Mouse (Mus musculus): ENCODE results near the gene Hist2h2aa1. TPM values are rescaled to one million over a fixed set of nuclear protein-coding genes. Genes with fewer than 3 reads are reported as not detected.
"Not testable (repeated sequence)": the region's sequence is repeated elsewhere in the genome, so short reads cannot be mapped to it uniquely, and the experiment has no call there.

Gene Hist2h2aa1
- total RNA-seq (2018; cell fraction: chromatin; rRNA removed): 10 to 100 TPM in 9 of 26 experiments, 1 to 10 TPM in 12, not detected in 5; 2.2 to 49.3 (median 9.8) TPM
- total RNA-seq (2018; cell fraction: cytosol; rRNA removed): 100 to 1,000 TPM in 4 of 26 experiments, 10 to 100 TPM in 22; 24.8 to 148 (median 55.9) TPM
- total RNA-seq (2018; cell fraction: nucleus; rRNA removed): 10 to 100 TPM in 20 of 26 experiments, 1 to 10 TPM in 5, not detected in 1; 2.6 to 72.1 (median 24.1) TPM
- 24.8 to 42.2 TPM (median 31.8 TPM) in 3 replicates for polyA plus RNA-seq (2018)

DNA sequence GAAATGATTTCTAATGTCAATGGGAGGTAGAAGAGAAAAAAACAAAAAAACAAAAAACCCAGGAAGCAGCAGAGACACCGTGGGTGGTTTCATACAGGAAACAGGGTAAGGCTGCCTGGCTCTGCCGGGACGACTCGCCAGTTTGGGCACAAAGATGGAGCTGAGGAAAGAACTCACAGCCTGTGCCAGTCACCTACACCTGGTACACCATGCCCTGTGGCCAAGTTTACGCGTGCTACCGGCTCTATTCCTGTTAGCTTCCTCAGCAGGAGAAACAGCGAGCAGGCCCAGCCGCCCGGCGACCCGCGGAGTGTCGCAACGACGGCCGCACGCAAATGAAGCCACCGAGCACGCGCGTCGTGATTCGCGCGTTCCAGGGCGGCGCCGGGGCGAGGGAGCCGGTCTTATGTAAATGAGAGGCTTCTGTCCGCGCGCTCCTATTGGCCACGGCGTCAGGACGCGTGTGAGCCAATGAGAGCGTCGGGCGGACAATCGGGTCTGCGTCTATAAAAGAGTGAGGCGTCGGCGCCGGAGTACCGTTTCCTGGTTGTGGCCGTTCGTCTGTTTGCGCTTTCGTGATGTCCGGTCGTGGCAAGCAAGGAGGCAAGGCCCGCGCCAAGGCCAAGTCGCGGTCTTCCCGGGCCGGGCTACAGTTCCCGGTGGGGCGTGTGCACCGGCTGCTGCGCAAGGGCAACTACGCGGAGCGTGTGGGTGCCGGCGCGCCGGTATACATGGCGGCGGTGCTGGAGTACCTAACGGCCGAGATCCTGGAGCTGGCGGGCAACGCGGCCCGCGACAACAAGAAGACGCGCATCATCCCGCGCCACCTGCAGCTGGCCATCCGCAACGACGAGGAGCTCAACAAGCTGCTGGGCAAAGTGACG, at the start of gene Hist2h2aa1:
TSS of gene Hist2h2aa1 (plus strand) at position 495 of the 884 bp plus-strand sequence.
- Histone ChIP-seq H3K4me3 (ENCODE audit: inconsistent target) (peak within 1 kb of the TSS; percentile 54), H3K79me2 (ENCODE audit: inconsistent target) (peaks cover 21% of the 10 kb centered on the region; the same call in 1 of the 2 replicates), H3K27ac (peak within 1 kb of the TSS; percentile 99)
- 0% methylated on average over 8 of the region's 88 CpGs for WGBS (ENCODE audit: missing documents)
- H3K36me3 ChIP-seq (ENCODE audit: inconsistent target): not testable (repeated sequence)

DNA sequence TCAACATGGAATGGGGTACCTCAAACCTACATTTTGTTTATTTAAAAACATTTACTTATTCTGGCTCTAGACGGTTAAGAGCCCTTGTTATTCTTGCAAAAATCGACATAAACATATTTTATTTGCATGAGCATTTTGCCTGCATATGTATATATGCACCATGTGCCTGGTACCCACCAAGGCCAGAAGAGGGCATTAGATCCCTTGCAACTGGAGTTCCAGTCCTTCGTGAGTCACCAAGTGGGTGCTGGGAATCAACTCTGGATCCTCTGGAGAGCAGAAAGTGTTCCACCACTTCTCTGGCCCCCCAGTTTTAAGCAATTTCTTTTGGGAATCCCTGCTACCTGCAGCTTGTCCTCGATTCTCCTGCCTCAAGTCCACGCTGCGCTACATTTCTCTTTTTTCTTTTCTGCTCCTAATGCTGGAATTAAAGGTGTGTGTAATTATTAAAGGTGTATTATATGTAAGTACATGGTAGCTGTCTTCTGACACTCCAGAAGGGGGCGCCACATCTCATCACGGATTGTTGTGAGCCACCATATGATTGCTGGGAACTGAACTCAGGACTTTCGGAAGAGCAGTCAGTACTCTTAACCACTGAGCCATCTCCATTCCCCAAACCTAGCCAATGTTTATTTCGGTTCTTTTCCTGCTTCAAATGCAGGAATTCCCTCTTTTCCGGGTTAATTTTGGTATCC, 49.5 kb upstream of the Hist2h2aa1 start:
- no peak overlapping the region for H3K27ac ChIP-seq
- no peak overlapping the region for H3K4me3 ChIP-seq (ENCODE audit: inconsistent target)
- H3K36me3 ChIP-seq (ENCODE audit: inconsistent target): no peaks in the 10 kb centered on the region
- no peaks in the 10 kb centered on the region for H3K79me2 ChIP-seq (ENCODE audit: inconsistent target)
- WGBS (ENCODE audit: missing documents): 92% methylated on average over 11 of the region's 11 CpGs

GRCm38 (mm10) chr3:96196437-96197128, 48.7 kb upstream of the Hist2h2aa1 start:
- Histone ChIP-seq H3K27ac (peak overlapping the region; percentile 77; the same call in 1 of the 2 replicates), H3K4me3 (ENCODE audit: inconsistent target) (peak overlapping the region; percentile 74), H3K36me3 (ENCODE audit: inconsistent target) (no peaks in the 10 kb centered on the region), H3K79me2 (ENCODE audit: inconsistent target) (no peaks in the 10 kb centered on the region)
- WGBS (ENCODE audit: missing documents): 19% methylated on average over 27 of the region's 27 CpGs

DNA sequence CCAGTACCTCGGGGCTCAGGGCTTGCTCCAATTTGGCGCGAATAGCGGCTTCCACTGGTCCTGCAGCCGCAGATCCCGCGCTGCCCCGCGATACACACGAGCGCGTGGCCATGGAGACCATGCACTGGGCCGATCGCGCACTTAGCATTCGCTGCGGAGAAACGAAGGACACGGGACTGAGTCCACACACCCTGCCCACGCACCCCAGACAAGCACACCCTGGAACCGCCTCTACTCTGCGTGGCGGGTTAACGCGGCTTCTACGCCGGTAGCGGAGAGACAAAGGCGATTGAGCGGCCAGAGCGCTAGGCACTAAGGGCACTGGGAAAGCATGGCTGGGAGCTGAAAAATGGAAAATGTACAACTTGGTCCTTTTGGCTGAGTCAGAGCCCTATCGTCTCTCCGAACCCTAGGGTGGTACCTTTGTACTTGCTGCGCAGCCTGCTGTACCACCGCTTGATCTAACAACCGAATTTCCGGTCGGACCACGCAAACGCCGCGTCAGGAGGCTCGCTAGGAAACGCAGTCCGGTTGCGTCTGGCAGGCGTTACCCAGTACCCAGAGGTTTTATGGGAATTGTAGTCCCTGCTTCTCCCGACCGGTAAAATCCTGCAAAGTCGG, 48.1 kb upstream of the Hist2h2aa1 start:
- peak overlapping the region; percentile 77 for H3K27ac ChIP-seq
- WGBS (ENCODE audit: missing documents): under 1% methylated on average over 50 of the region's 50 CpGs

DNA sequence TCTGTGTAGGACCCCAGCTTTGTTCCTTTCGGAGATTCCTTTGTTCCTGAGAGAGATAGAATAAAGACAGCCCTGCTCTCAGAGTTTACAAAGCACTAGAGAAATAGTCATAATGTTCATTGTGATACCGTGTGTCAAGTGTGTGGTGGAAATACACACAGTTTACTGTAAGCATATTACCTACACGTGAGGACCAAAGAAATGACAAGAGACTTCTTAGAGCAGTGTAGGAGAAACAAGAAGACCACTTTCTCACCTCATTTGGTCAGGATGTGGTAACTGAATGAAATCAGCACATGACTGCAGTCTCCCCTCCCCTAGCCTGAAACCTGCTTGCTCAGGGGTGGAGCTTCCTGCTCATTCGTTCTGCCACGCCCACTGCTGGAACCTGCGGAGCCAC, 47.1 kb upstream of the Hist2h2aa1 start:
- 12% methylated on average over 3 of the region's 6 CpGs for WGBS (ENCODE audit: missing documents)
- no peaks in the 10 kb centered on the region for H3K79me2 ChIP-seq (ENCODE audit: inconsistent target)
- no peak overlapping the region for H3K27ac ChIP-seq
- H3K4me3 ChIP-seq (ENCODE audit: inconsistent target): peak overlapping the region; percentile 74; the same call in 1 of the 2 replicates
- H3K36me3 ChIP-seq (ENCODE audit: inconsistent target): no peaks in the 10 kb centered on the region

More for the DNA sequence above, 48.1 kb upstream of the Hist2h2aa1 start:
- Histone ChIP-seq H3K4me3 (ENCODE audit: inconsistent target) (peak overlapping the region; percentile 74), H3K36me3 (ENCODE audit: inconsistent target) (no peaks in the 10 kb centered on the region), H3K79me2 (ENCODE audit: inconsistent target) (no peaks in the 10 kb centered on the region)

- not testable (repeated sequence) for H3K36me3 ChIP-seq (ENCODE audit: inconsistent target); H3K4me3 ChIP-seq (ENCODE audit: inconsistent target); H3K79me2 ChIP-seq (ENCODE audit: inconsistent target); H3K27ac ChIP-seq
- 74% methylated on average over 3 of the region's 8 CpGs for WGBS (ENCODE audit: missing documents)
Observed at GRCm38 (mm10) chr3:96198601-96199251, 46.6 kb upstream of the Hist2h2aa1 start.

- H3K27ac ChIP-seq: no peak overlapping the region
- H3K4me3 ChIP-seq (ENCODE audit: inconsistent target): no peak overlapping the region
- WGBS (ENCODE audit: missing documents): 64% methylated on average over 1 of the region's 2 CpGs
Observed at GRCm38 (mm10) chr3:96199731-96200130, 45.6 kb upstream of the Hist2h2aa1 start.

DNA sequence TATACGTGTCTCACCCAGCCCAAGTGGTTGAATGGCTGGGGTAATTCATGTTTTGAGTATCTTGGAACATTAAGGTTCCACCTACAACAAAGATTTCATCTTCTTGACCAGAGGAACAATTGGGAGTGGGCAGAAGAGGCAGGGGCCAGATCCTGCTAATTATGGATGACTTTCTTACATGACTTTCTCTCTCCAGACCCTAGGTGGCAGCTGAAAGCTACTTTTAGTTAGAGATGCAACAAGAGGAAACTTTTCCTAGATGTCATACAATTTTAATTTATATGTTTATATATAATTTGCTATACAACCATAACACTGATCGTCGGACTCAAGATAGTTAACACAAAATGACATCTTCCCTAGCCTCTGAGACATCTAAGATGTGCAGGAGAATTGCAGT, 37.5 kb upstream of the Hist2h2aa1 start:
- Histone ChIP-seq H3K79me2 (ENCODE audit: inconsistent target) (no peaks in the 10 kb centered on the region), H3K36me3 (ENCODE audit: inconsistent target) (no peaks in the 10 kb centered on the region), H3K4me3 (ENCODE audit: inconsistent target) (no peak overlapping the region), H3K27ac (no peak overlapping the region)
- WGBS (ENCODE audit: missing documents): 76% methylated on average over 3 of the region's 3 CpGs

More at GRCm38 (mm10) chr3:96199731-96200130, 45.6 kb upstream of the Hist2h2aa1 start:
- Histone ChIP-seq H3K36me3 (ENCODE audit: inconsistent target) (no peaks in the 10 kb centered on the region), H3K79me2 (ENCODE audit: inconsistent target) (no peaks in the 10 kb centered on the region)

DNA sequence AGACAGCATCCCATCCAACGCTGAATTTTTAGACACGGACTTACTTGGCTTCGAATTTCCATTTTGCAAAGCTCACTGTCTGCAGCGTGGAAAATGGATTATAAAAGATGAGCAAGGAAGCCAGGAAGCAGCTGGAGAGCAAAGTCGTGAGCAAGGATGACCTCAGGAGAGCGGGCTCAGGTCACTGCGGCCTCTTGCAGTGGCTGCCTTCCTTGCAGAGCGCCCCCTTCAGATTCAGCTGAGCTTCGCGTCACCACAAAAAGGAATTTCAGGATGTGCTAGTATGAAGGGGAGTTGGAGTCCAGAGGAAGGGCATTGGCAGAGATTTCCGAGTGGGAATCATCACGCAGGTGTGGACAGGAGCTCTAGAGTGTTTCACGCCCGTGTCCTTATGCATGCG, 36.1 kb upstream of the Hist2h2aa1 start:
- Histone ChIP-seq H3K27ac (no peak overlapping the region), H3K79me2 (ENCODE audit: inconsistent target) (no peaks in the 10 kb centered on the region), H3K4me3 (ENCODE audit: inconsistent target) (no peak overlapping the region), H3K36me3 (ENCODE audit: inconsistent target) (no peaks in the 10 kb centered on the region)
- WGBS (ENCODE audit: missing documents): 56% methylated on average over 15 of the region's 15 CpGs

DNA sequence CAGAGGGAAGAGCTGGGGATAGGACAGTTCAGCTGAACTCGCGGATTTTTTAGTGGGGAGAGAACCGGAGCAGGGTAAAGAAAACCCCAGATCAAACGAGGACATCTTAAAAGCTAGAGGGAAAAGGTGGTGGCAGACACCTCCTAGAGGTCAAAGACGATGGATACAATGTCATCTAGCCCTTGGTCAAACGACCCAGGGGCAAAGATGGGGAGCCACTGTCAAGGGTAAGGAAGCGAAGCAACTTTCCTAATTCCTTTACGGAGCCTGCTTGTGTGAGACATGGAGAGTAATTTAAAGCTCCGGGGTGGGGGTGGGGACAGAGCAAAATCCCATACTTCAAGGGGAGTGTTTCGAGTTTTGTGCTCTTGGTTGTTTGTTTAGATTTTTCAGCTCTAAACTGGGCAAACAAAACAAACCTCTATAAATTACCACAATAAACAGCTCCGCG, 26.1 kb upstream of the Hist2h2aa1 start:
- H3K27ac ChIP-seq: peak overlapping the region; percentile 95
- under 1% methylated on average over 12 of the region's 12 CpGs for whole genome bisulfite sequencing (ENCODE audit: missing documents)
- H3K4me3 ChIP-seq (ENCODE audit: inconsistent target): peak overlapping the region; percentile 74
- peaks cover 27% of the 10 kb centered on the region for H3K79me2 ChIP-seq (ENCODE audit: inconsistent target)
- no peaks in the 10 kb centered on the region for H3K36me3 ChIP-seq (ENCODE audit: inconsistent target)

- H3K79me2 ChIP-seq (ENCODE audit: inconsistent target): peaks cover 31% of the 10 kb centered on the region
- WGBS (ENCODE audit: missing documents): 0% methylated on average over 31 of the region's 37 CpGs
- no peaks in the 10 kb centered on the region for H3K36me3 ChIP-seq (ENCODE audit: inconsistent target)
- peak within 1 kb of the TSS; percentile 95 for H3K27ac ChIP-seq
- H3K4me3 ChIP-seq (ENCODE audit: inconsistent target): peak within 1 kb of the TSS; percentile 74
Observed at GRCm38 (mm10) chr3:96219661-96220130, 25.6 kb upstream of the Hist2h2aa1 start, which contains the start of the genes Bola1 and Hist2h2ab. Gene Bola1, minus strand, starts transcription at chr3:96219709. Gene Hist2h2ab, plus strand, starts transcription at chr3:96219865.

GRCm38 (mm10) chr3:96220131-96220764, 25.0 kb upstream of the Hist2h2aa1 start:
- not testable (repeated sequence) for H3K36me3 ChIP-seq (ENCODE audit: inconsistent target)
- peaks cover 37% of the 10 kb centered on the region for H3K79me2 ChIP-seq (ENCODE audit: inconsistent target)
- H3K4me3 ChIP-seq (ENCODE audit: inconsistent target): peak overlapping the region; percentile 74
- H3K27ac ChIP-seq: peak overlapping the region; percentile 95
- under 1% methylated on average over 18 of the region's 47 CpGs for WGBS (ENCODE audit: missing documents)

Data from macrophage (primary cell).